ENCODE assay signal across 11 mouse cellular contexts in the genomic region with DNA sequence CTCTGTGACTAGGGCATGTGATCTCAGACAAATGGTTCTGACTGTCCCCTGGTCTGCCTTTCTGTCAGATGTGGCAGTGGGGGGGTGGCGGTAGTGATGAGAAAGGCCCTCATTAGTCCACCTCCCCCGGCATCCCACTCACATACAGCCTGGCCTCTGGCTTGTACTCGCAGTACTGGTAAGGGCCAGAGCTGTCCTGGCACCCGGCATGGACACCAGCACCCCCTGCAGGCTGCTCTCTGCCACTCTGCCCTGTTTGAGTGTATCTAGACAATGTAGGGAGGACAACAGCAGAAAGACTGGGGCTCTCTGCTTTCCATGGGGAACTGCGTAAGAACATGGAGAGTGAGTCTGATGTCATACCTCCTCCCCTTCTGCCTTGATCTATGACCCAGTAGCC. TPM values are rescaled to one million over a fixed set of nuclear protein-coding genes. Genes with fewer than 3 reads are reported as not detected.
DNase-seq lines count a peak whose midpoint lies in the region; ATAC-seq and TF ChIP-seq lines count a peak whose summit lies in the region.
"Had no signal": no experiment of that assay in that cellular context is flagged by ENCODE, and none has a peak within 500 bp of the region (broad histone marks: within the 10 kb centered on the region; RNA-seq: fewer than 3 reads in every experiment).

No protein-coding gene starts in this region.

- no peak overlapping the region for H3K4me2 ChIP-seq in embryonic facial prominence, embryonic 11.5 days (ENCODE audit: low read depth, low read length)
- H3K4me2 ChIP-seq: embryonic facial prominence, embryonic 13.5 days; hindbrain, embryonic 12.5 days; liver, embryonic 13.5 days had no signal

- no peak overlapping the region for H3K27ac ChIP-seq in embryonic facial prominence, embryonic 11.5 days (replicated peaks; ENCODE audit: low read depth, low read length)
- H3K27ac ChIP-seq in embryonic facial prominence, embryonic 10.5 days (replicated peaks) = no peak overlapping the region
- H3K27ac ChIP-seq: embryonic facial prominence, embryonic 13.5 days; hindbrain, embryonic 12.5 days; liver, embryonic 13.5 days had no signal

- H3K4me3 ChIP-seq in embryonic facial prominence, embryonic 11.5 days (ENCODE audit: low read depth, low read length) = no peak overlapping the region
- H3K4me3 ChIP-seq in embryonic facial prominence, embryonic 10.5 days = no peak overlapping the region
- no peak overlapping the region for H3K4me3 ChIP-seq in lung, adult 2 months (replicated peaks; ENCODE audit: extremely low read depth, low read depth, low read length)
- H3K4me3 ChIP-seq: embryonic facial prominence, embryonic 13.5 days; hindbrain, embryonic 12.5 days; liver, embryonic 13.5 days had no signal

- ATAC-seq in embryonic facial prominence, embryonic 11.5 days (replicated peaks; ENCODE audit: insufficient number of reproducible peaks, low FRiP score, low TSS enrichment, low read depth) = 0 out of 2 replicates have a peak, but pooled peaks have one; percentile 34
- ATAC-seq in granulocyte monocyte progenitor cell, adult 5-6 weeks (replicated peaks; ENCODE audit: poor library complexity, severe bottlenecking) = peak; percentile 37

- TF ChIP-seq CTCF in lung, adult 2 months (IDR thresholded peaks at IDR 0.05; ENCODE audit: insufficient read depth, low read length) = 0 out of 2 replicates have a peak, but pooled peaks have one; percentile 16

- H3K36me3 ChIP-seq in embryonic facial prominence, embryonic 11.5 days (replicated peaks; ENCODE audit: control insufficient read depth, insufficient read depth, low read depth, low read length) = no peaks in the 10 kb centered on the region
- no peaks in the 10 kb centered on the region for H3K36me3 ChIP-seq in embryonic facial prominence, embryonic 10.5 days (replicated peaks)
- H3K36me3 ChIP-seq: embryonic facial prominence, embryonic 13.5 days; hindbrain, embryonic 12.5 days; liver, embryonic 13.5 days had no signal

- no peak for TF ChIP-seq POLR2A in lung, adult 2 months (IDR thresholded peaks at IDR 0.05; ENCODE audit: borderline replicate concordance, extremely low read depth, low read depth, low read length)

- no peak for DNase-seq in embryonic facial prominence, embryonic 11.5 days (ENCODE audit: low spot score)
- no peak for DNase-seq in embryonic facial prominence, embryonic 10.5 days (ENCODE audit: low spot score)
- DNase-seq in lung, adult 2 months = no peak
- DNase-seq in lung, postnatal 25 days (ENCODE audit: low spot score) = no peak
- peak; percentile 26 to 32 for DNase-seq in thymus, postnatal 36 days
- no peak for DNase-seq in retina, postnatal 1 day
- DNase-seq in adrenal gland, adult 18-20 months (ENCODE audit: low spot score in 2 of 2) = no peak
- DNase-seq: liver, embryonic 13.5 days had no signal

- H3K27me3 ChIP-seq in embryonic facial prominence, embryonic 11.5 days (ENCODE audit: control insufficient read depth, insufficient read depth, low read length) = no peaks in the 10 kb centered on the region
- no peaks in the 10 kb centered on the region for H3K27me3 ChIP-seq in embryonic facial prominence, embryonic 10.5 days (replicated peaks; ENCODE audit: low read depth, poor library complexity, severe bottlenecking)
- H3K27me3 ChIP-seq: hindbrain, embryonic 12.5 days; liver, embryonic 13.5 days had no signal

- no peak overlapping the region for H3K9ac ChIP-seq in embryonic facial prominence, embryonic 11.5 days (replicated peaks; ENCODE audit: low read length)
- H3K9ac ChIP-seq: embryonic facial prominence, embryonic 13.5 days; hindbrain, embryonic 12.5 days; liver, embryonic 13.5 days had no signal

- no peaks in the 10 kb centered on the region for H3K9me3 ChIP-seq in embryonic facial prominence, embryonic 11.5 days (replicated peaks; ENCODE audit: control insufficient read depth, low read length)
- H3K9me3 ChIP-seq in embryonic facial prominence, embryonic 10.5 days = peaks cover 14% of the 10 kb centered on the region; the same call in 1 of the 2 replicates
- H3K9me3 ChIP-seq: hindbrain, embryonic 12.5 days; liver, embryonic 13.5 days had no signal

- 83% methylated on average over 5 of the region's 5 CpGs for WGBS in embryonic facial prominence, embryonic 11.5 days
- WGBS in embryonic facial prominence, embryonic 10.5 days = 82% methylated on average over 5 of the region's 5 CpGs
- 77% methylated on average over 5 of the region's 5 CpGs for WGBS in lung, adult 2 months

- no peaks in the 10 kb centered on the region for H3K4me1 ChIP-seq in embryonic facial prominence, embryonic 11.5 days (ENCODE audit: control insufficient read depth, insufficient read depth, low read length)
- 0 out of 2 replicates have a peak, but pooled peaks cover 2% of the 10 kb centered on the region for H3K4me1 ChIP-seq in embryonic facial prominence, embryonic 10.5 days
- H3K4me1 ChIP-seq in lung, adult 2 months (ENCODE audit: control insufficient read depth, insufficient read depth, low read length) = no peaks in the 10 kb centered on the region
- H3K4me1 ChIP-seq: embryonic facial prominence, embryonic 13.5 days; hindbrain, embryonic 12.5 days; liver, embryonic 13.5 days had no signal

RNA-seq across cellular contexts. Expression of gene Wdr66, which starts 36.2 kb away (rescaled TPM):
- polyA plus RNA-seq in embryonic facial prominence, embryonic 11.5 days (2014; fragmentation: Nextera tagmentation; extraction: Ambion mirVana) = 6.8 and 9.5 TPM in 2 replicates
- 4.3 and 4.5 TPM in 2 replicates for polyA plus RNA-seq in embryonic facial prominence, embryonic 10.5 days (2016; fragmentation: Nextera tagmentation; extraction: Ambion mirVana)
- polyA plus RNA-seq in lung, adult 2 months (2012; rRNA removed) = 6.3 and 9.1 TPM in 2 replicates
- total RNA-seq in granulocyte monocyte progenitor cell, adult 5-6 weeks (2014; fragmentation: Nextera tagmentation) = 0.99 TPM in 1 of 2 replicates, not detected in the other
- not detected in 2 replicates for total RNA-seq in granulocyte monocyte progenitor cell, adult 5-6 weeks (2017)
- total RNA-seq in adrenal gland, adult 18-20 months (2021) = under 1 TPM; 0.61 to 0.99 TPM

RNA-seq across cellular contexts. Expression of gene Bcl7a, which starts 55.6 kb away (rescaled TPM):
- polyA plus RNA-seq in embryonic facial prominence, embryonic 11.5 days (2014; fragmentation: Nextera tagmentation; extraction: Ambion mirVana) = 39.0 and 39.5 TPM in 2 replicates
- polyA plus RNA-seq in embryonic facial prominence, embryonic 10.5 days (2016; fragmentation: Nextera tagmentation; extraction: Ambion mirVana) = 41.7 and 42.8 TPM in 2 replicates
- polyA plus RNA-seq in lung, adult 2 months (2012; rRNA removed) = 9.4 and 11.9 TPM in 2 replicates
- total RNA-seq in granulocyte monocyte progenitor cell, adult 5-6 weeks (2014; fragmentation: Nextera tagmentation) = 27.5 and 29.4 TPM in 2 replicates
- 11.0 and 17.4 TPM in 2 replicates for total RNA-seq in granulocyte monocyte progenitor cell, adult 5-6 weeks (2017)
- total RNA-seq in adrenal gland, adult 18-20 months (2021) = 1 to 10 TPM; 6.9 to 7.1 TPM

Comparison
In these comparisons a context has a peak if more than half of its experiments do, and no peak if none do; other contexts are left out.
1. DNase-seq: peak in thymus, postnatal 36 days (2 of 2); none in embryonic facial prominence, embryonic 11.5 days (single experiment), embryonic facial prominence, embryonic 10.5 days (single experiment), lung, adult 2 months (single experiment), lung, postnatal 25 days (single experiment), retina, postnatal 1 day (single experiment) and adrenal gland, adult 18-20 months (0 of 2).